Mouse (Mus musculus) gastrocnemius, postnatal 10 days (tissue): ENCODE results near the gene Dhrs7b. TPM values are rescaled to one million over a fixed set of nuclear protein-coding genes. Genes with fewer than 3 reads are reported as not detected.
"Not testable (repeated sequence)": the region's sequence is repeated elsewhere in the genome, so short reads cannot be mapped to it uniquely, and the experiment has no call there.

ENCODE experiments used
- DNase-seq: peaks from one replicate; pipeline ENCODE4 v3.0.0; 2021; ENCODE audit warnings: mixed read lengths
- total RNA-seq, 2 experiments: library from RNA; stranded (reverse); gene quantifications; 2 replicates each; pipeline ENCODE4 v1.2.3; 2021

The Dhrs7b gene
- total RNA-seq, 2 experiments from 2014 or later, result 14.9 to 16.2 TPM

- DNase-seq, result peak; percentile 25
Observed at GRCm38 (mm10) chr11:60841467-60842200, 11.2 kb downstream of the Dhrs7b start.

- DNase-seq, result no peak
Observed at GRCm38 (mm10) chr11:60843412-60843811, 13.0 kb downstream of the Dhrs7b start.

- DNase-seq, result no peak
Observed at GRCm38 (mm10) chr11:60845415-60845814, 15.0 kb downstream of the Dhrs7b start.

GRCm38 (mm10) chr11:60856587-60856986 is 26.2 kb downstream of the Dhrs7b start:
- DNase-seq, result no peak

GRCm38 (mm10) chr11:60861993-60862392 is 31.6 kb downstream of the Dhrs7b start:
- no peak for DNase-seq

GRCm38 (mm10) chr11:60863196-60863595 is 32.8 kb downstream of the Dhrs7b start:
- no peak for DNase-seq

GRCm38 (mm10) chr11:60864166-60864565 is 33.7 kb downstream of the Dhrs7b start:
- DNase-seq, result no peak

- DNase-seq, result no peak
Observed at GRCm38 (mm10) chr11:60864916-60865315, 34.5 kb downstream of the Dhrs7b start.

GRCm38 (mm10) chr11:60866021-60866420 is 35.6 kb downstream of the Dhrs7b start:
- no peak for DNase-seq

GRCm38 (mm10) chr11:60867456-60867855 is 37.0 kb downstream of the Dhrs7b start:
- no peak for DNase-seq

GRCm38 (mm10) chr11:60867904-60868303 is 37.5 kb downstream of the Dhrs7b start:
- DNase-seq, result no peak

- not testable (repeated sequence) for DNase-seq
Observed at GRCm38 (mm10) chr11:60869471-60869870, 39.0 kb downstream of the Dhrs7b start.

GRCm38 (mm10) chr11:60871409-60871808 is 41.0 kb downstream of the Dhrs7b start:
- DNase-seq, result no peak

GRCm38 (mm10) chr11:60873101-60873500 is 42.7 kb downstream of the Dhrs7b start:
- no peak for DNase-seq

- peak; percentile 70 for DNase-seq
Observed at GRCm38 (mm10) chr11:60878056-60878612, 47.7 kb downstream of the Dhrs7b start.

GRCm38 (mm10) chr11:60878675-60879294 is 48.4 kb downstream of the Dhrs7b start, which contains the start of gene Tmem11:
TSS of gene Tmem11 (minus strand) at chr11:60879272.
- DNase-seq, result peak; percentile 89

- DNase-seq, result peak; percentile 43
Observed at GRCm38 (mm10) chr11:60879423-60879822, 49.0 kb downstream of the Dhrs7b start.

GRCm38 (mm10) chr11:60880559-60880958 is 50.1 kb downstream of the Dhrs7b start:
- DNase-seq, result no peak

GRCm38 (mm10) chr11:60882386-60882785 is 52.0 kb downstream of the Dhrs7b start:
- DNase-seq, result no peak

- not testable (repeated sequence) for DNase-seq
Observed at GRCm38 (mm10) chr11:60886986-60887385, 56.6 kb downstream of the Dhrs7b start.

- no peak for DNase-seq
Observed at GRCm38 (mm10) chr11:60889861-60890260, 59.4 kb downstream of the Dhrs7b start.

GRCm38 (mm10) chr11:60890286-60890685 is 59.9 kb downstream of the Dhrs7b start:
- DNase-seq, result no peak

GRCm38 (mm10) chr11:60890744-60891143 is 60.3 kb downstream of the Dhrs7b start:
- no peak for DNase-seq
